Mouse (Mus musculus) lung, postnatal 14 days (tissue): ENCODE measurements around the gene Zfp598.
"Not testable (repeated sequence)": the region's sequence is repeated elsewhere in the genome, so short reads cannot be mapped to it uniquely, and the experiment has no call there.

ENCODE experiments used
- DNase-seq: peaks from one replicate; pipeline ENCODE4 v3.0.0; 2021

Zfp598 gene

GRCm38 (mm10) chr17:24647493-24647892 is 22.0 kb upstream of the Zfp598 start:
- peak; percentile 46 for DNase-seq

DNA sequence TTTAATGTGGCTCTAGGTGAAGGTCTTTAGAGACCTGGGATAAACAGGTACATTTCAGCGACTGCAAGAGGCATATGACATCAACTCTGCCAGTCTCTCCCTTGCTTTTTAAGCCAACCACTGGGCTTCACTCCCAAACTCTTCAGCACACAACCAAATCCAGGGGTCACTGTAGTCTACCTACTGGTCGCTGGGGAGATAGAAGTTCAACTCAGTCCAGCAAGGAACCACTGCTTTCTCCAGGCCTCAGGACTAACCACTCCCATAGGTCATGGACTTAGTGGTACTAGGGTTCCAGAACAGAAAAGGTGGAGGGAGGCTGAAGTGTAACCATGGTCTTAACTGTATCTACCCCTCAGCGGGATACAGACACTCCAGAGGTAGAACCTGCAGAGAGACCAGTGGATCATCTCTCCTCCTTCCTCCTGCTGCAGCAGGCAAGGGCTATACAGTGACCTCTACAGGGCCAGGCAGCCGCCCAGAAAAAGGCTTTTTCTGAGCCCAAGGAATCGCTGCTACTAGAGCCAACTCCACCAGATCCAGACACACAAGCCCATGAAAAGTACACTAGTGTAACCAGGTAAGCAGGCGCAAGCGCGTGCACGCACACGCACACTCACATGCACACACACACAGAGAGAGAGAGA is 20.6 kb upstream of the Zfp598 start:
- DNase-seq: no peak

- peak; percentile 64 for DNase-seq
Measured at GRCm38 (mm10) chr17:24649581-24650069, 19.9 kb upstream of the Zfp598 start.

- peak; percentile 75 for DNase-seq
Measured at GRCm38 (mm10) chr17:24650070-24650616, 19.3 kb upstream of the Zfp598 start, which contains the start of gene Slc9a3r2. Gene Slc9a3r2, minus strand, starts transcription at chr17:24650327.

- DNase-seq: no peak
Measured at GRCm38 (mm10) chr17:24650766-24651165, 18.7 kb upstream of the Zfp598 start.

GRCm38 (mm10) chr17:24651835-24652234 is 17.7 kb upstream of the Zfp598 start:
- DNase-seq: no peak

DNA sequence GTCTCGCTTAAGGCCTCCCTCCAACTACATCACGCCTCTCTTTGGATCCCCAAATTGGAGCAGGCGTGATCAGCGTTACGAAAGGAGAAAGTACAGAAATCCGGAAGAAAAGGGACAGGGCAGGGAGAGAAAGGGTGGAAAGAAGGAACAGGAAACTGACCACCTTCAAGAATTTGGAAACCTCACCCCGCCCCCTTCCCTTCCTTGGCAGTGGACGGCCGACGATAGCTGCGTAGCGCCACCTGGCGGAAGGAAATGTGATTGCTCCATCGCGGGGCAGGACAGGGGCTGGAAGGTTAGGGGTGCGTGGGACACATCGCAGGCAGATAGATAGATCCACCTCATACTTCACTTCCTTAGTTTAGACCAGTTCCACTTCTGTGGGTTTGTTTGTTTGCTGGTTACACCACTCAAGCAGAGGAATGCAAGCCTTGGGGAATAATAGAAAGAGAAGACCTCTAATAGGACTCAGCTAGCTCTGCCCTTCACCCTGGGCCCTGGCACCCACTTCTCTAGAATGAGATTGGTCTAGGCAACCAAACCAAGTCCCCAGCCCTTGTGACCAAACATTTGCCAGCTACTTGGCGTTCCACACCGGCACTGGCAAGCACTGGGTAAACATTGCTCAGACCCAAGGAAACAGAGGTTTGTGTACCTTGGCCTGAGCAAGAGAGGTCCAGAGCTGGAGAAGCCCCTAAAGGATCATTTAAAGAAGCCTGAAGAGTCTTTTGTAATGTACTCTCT is 15.3 kb upstream of the Zfp598 start:
- DNase-seq: peak; percentile 90

DNA sequence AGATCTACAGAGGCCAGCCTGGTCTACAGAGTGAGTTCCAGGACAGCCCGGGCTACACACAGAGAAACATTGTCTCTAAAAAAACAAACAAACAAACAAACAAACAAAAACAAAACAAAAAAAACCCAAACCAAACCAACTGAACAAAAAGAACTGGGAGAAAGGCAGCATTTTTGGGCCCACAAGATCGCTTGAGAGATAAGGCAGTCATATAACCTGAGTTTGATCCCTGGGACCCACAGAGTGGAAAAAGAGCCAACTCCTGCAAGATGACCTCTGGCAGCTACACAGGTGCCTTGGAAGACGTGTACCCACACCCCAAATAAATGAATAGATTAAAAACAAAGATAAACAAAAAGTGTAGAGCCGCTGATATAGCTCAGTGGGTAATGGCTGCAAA is 14.5 kb upstream of the Zfp598 start:
- no peak for DNase-seq

DNA sequence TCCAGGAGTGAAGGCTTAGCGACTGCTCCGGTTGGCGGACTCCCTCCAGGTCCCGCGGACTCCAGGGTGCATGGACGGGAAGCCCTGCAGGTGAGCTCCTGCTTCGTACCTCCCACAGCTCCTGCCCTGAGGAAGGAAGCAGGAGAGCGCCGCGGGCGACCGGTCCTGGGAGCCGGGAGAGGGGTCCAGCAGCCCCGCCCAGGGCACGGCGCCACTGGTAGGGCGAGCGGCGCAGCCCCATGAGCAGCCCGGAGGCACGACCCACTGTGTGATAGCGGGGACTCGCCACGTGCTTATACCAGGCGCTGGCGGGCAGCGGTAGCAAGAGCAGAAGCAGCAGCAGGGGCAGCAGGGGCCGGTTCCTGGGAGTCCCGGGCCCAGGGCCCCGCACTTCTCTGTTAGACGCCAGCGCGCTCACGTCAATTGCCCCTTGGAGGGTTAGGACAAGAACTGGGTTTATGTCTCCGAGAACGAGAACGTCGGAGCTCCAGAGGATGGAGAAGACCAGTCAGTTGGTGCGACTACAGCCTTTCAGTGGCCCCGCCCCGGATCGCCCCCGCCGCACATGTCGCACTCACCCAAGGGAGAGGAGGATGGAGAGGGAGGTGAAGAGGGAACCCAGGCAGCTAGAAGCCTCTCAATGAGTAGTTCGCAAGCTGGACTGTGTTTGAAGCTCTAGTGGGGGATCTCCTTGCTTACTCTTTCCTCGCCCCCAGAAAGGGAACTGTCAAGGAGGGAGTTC is 11.3 kb upstream of the Zfp598 start, which contains the start of gene Npw:
TSS of gene Npw (minus strand) at position 441 of the 742 bp plus-strand sequence.
- DNase-seq: no peak

GRCm38 (mm10) chr17:24667011-24667410 is 2.5 kb upstream of the Zfp598 start:
- DNase-seq: not testable (repeated sequence)

DNA sequence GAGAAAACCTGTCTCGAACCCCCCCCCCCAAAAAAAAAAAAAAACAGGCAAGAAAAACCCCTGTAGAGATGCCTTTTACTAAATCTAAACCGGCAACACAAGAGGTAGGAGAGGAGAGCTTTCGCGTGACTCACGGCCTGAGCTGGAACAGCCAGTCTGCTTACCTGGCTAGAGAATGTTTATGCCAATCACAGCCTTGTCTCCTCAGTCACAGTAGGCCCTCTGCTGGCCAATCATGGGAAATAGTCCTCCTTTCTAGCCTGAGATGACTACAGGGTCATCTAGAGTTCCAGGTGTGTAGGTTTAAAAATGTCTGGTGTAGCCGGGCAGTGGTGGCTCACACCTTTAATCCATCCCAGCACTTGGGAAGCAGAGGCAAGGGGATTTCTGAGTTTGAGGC is 2.1 kb upstream of the Zfp598 start:
- DNase-seq: peak; percentile 82

- not testable (repeated sequence) for DNase-seq
Measured at GRCm38 (mm10) chr17:24669214-24669544, 308 bp upstream of the Zfp598 start.

DNA sequence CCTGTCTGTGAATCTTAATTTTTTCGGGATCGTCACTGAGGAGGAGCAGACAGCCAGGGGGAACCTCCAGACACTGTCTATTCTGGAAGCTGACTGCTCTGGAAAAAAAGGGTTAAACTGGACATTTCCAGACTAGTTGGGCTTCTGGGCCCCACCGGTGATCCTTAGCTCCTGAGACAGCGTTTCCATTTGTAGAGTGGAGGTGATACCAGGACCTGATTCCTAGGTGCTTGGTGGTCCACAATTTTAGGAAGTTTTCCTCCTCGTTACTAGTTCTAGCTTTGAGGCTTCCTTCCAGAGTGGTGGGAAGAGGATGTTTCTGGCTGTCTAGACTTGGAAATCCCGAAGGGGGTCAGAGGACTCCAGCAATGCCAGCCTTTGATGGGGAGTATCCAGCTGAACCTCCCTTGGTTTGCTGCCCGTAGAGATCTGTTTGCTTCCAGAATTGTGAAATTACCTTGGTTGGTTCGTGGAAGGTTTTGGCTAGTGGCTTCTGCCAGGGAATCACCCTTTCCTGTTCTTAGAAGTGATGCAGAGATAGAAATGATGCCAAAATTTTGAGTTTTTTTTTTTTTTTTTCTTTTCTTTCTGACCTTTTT is 858 bp downstream of the Zfp598 start:
- no peak for DNase-seq

GRCm38 (mm10) chr17:24671346-24671745 is 1.9 kb downstream of the Zfp598 start:
- no peak for DNase-seq

- peak; percentile 63 for DNase-seq
Measured at GRCm38 (mm10) chr17:24672141-24672540, 2.7 kb downstream of the Zfp598 start.

GRCm38 (mm10) chr17:24674277-24674676 is 4.8 kb downstream of the Zfp598 start:
- DNase-seq: no peak

GRCm38 (mm10) chr17:24676187-24676586 is 6.7 kb downstream of the Zfp598 start:
- peak; percentile 81 for DNase-seq

DNA sequence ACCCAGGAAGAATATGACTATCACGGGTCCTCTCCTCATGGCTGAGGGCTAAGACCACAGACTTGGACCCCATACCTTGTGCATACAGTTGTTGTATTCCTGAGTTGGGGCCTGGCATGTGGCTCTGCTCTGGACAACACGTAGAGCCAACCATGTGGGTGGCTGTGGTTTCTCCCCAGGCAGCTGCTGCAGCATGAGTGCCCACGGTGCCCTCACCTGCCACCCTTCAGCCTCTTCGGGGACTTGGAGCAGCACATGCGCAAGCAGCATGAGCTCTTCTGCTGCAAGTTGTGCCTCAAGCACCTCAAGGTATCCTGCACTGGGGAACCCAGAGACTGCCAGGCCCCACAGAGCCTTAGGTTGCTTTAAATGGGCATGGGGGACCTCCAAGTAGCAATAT is 7.4 kb downstream of the Zfp598 start:
- no peak for DNase-seq

DNA sequence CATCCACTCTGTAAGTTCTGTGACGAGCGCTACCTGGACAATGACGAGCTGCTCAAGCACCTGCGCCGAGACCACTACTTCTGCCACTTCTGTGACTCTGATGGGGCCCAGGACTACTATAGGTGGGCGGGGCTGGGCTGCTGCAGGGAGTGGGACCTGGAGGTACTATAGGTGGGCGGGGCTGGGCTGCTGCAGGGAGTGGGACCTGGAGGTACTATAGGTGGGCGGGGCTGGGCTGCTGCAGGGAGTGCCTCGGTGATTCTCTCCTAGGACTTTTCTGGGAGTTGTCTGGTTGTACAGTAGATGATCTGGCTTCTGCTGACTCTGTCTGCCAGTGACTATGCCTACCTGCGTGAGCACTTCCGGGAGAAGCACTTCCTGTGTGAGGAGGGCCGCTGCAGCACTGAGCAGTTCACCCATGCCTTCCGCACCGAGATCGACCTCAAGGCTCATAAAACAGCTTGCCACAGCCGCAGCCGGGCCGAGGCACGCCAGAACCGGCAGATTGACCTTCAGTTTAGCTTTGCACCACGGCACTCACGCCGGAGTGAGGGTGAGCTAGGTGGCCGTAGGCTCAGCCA is 8.1 kb downstream of the Zfp598 start:
- no peak for DNase-seq

DNA sequence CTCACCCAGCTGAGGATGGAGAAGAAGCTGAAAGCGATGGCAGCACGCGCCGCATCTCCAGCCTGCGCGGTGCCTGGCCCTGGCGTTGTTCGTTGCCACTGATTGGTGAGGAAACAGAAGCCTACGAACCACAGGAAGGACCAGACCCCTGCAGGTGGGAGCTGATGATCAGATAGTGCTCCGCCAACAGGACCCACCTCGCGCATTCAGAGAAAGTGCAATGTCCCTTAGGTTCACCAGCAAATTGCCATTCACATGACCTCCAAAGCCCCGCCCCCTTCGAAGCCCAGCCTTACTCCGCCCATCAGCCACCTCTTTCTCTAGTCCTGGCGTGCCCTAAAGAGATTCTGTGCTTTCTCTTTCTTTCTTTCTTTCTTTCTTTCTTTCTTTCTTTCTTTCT is 17.0 kb downstream of the Zfp598 start:
- peak; percentile 49 for DNase-seq

GRCm38 (mm10) chr17:24687146-24687595 is 17.7 kb downstream of the Zfp598 start:
- peak; percentile 64 for DNase-seq

GRCm38 (mm10) chr17:24687599-24687998 is 18.1 kb downstream of the Zfp598 start:
- no peak for DNase-seq
